Mouse (Mus musculus) heart, adult 11 months (tissue): ENCODE measurements at regions not wholly inside any gene's neighbourhood (a gene's known extent, or its start where the extent isn't known, plus 50 kb on each side); places are given as distances from the start of the nearest gene placed in this dataset.
"Not testable (repeated sequence)": the region's sequence is repeated elsewhere in the genome, so short reads cannot be mapped to it uniquely, and the experiment has no call there.

ENCODE experiments used
- DNase-seq: peaks from one replicate; pipeline ENCODE4 v3.0.0; 2022

GRCm38 (mm10) chr14:17055741-17056140 lies 236.8 kb upstream of the Rarb start:
- no peak for DNase-seq

DNA sequence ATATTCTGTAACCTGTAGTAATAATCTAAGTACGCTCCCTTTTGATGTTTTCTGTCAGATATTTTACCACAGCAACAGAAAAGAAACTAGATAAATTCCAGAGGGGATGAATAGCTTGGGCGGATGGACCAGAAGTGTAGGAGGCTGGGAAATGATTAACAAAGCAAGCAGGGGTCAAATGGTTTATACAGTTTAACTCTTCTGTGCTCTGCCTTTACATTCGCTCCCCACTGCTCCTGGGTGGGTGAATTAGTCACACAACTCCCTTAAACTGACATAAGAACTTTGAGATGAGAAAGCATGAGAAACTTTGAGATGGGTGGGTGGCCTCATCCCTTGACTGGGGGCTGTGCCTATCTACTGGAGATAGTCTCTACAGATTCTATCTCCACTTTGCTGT lies 235.4 kb upstream of the Rarb start:
- no peak for DNase-seq

DNA sequence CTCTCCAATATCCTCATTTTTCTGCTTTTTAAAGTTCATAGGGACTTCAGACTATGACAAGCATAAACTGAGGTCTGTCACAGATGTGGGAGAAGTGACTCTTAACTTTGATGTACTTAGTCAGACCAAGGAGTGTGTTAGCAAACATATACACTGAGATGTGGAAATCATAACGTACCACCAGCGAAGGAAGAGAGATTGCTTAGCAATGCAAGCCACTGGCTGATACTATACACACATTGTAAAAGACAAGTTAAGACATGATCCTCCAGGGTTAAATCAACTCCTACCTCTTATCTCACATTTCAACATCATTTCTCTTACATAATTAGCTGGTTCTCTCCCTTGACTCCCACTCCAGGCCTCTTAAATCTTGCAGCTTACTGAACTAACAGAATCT lies 227.9 kb upstream of the Rarb start:
- no peak for DNase-seq

DNA sequence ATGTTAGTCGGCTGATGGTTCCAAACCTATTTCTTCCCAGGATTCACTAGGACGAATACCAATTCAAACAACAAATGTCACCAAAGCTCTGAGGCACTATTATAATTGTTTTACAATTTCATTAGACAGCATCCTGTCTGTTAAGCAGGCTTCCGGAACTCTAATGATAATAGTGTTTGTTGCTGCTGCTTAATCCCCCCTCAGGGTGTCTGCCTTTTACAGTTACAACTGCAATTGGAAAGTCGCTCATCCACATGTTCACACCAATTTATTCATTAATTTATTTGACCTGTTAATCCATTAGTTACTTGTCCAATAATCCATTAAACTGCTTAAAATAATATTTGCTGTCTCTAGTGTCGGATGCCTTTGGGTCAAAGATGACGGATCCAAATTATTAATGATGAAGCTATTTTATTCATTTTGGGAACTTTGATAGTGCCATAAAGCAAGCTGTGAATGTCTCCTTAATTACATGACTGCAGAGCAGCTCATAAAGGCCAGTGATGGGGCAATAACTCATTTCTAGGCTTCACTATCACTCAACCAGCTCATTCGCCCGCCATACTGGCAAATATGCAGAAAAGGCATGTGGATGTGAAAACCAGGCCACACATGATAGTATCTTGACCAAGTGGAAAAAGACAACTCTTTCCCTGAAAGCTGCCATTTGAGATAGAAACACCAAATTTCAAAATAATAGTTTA lies 226.6 kb upstream of the Rarb start:
- no peak for DNase-seq

GRCm38 (mm10) chr14:17020603-17021356 lies 201.8 kb upstream of the Rarb start:
- DNase-seq, result no peak

DNA sequence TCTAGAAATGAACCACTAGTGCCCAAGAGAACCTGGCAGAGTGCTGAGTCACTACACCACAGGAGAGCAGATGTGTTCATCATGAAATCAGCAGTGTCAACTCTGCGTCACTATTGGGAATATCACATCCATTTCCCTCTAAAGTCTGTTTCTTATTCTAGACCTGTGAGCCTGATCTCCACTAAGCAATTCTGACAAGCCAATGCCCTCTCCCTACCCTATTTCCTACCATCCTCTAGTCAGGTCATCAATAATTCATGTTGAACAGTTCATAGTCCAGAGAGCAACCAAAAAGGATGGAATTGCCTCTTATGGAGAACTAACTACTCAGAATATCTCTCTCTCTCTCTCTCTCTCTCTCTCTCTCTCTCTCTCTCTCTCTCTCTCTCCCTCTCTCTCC lies 194.0 kb upstream of the Rarb start:
- no peak for DNase-seq

DNA sequence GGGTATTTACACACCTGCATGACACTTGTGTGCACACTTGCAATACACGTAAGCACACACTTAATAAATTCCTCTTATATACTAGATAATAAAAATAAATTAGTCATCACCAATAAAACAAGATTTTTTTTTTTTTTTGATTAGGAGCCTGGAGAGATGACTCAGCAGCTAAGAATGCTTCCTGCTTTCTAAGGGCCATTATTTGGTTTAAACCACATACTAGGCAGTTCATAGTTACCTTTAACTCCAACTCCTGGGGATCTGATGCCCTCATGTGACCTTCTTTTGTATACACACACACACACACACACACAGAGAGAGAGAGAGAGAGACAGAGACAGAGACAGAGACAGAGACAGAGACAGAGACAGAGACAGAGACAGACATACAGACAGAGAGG lies 193.2 kb upstream of the Rarb start:
- no peak for DNase-seq

DNA sequence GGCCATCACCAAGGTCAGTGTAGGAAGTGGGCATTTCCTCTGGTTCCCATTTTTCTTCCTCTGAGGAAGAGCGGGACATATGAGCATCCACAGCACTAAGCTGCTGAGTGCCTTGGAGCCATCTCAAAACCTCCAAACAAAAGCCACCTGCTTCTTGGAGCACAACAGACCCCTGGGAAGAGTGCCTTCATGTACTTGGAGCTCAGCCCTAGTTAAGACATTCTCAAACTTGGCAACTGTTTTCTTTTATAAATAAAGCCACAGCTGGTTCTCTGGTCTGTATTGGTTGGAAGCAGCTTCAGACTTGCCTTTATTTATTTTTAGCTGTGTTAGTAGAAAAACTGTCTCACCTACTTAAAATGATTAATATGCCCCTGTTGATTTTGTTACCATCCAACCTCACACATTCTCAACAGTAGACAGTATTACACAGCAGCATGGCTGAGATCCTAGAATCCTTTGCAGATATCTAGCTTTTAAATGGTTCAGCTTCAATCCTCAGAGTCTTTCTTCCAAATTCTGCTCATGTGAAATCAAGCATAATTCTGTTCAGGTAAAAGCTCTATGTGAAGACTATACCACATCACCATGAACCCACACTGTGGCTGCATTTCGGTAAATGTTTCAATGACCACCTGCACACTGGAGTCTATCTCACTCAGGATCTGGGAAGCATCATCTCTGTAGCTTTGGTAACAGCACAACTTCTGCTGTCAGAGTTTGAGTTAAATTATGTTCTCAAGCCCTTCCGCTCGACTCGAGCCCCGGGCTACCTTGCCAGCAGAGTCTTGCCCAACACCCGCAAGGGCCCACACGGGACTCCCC lies 186.4 kb upstream of the Rarb start:
- peak; percentile 95 for DNase-seq

- DNase-seq, result no peak
Measured at GRCm38 (mm10) chr14:17004714-17005113, 185.8 kb upstream of the Rarb start.

GRCm38 (mm10) chr14:16996716-16997115 lies 177.8 kb upstream of the Rarb start:
- no peak for DNase-seq

DNA sequence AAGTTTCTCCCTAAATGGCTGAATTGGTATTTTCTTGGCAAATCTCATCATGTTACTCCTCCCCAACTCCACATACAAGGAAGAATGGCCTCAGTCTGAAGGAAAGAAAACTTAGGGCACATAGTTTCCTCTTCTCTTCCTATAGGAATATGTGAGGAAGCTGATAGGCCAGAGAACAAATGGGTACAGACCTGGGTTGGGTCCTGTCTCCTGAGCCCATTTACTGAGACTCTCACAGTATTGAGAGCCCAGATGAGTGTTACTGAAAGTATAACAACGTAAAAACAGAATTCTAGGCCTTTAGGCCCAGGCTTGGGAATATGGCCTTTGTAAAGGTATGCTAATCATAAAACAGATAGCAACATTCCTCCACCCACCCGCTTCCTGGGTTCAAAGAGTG lies 152.0 kb upstream of the Rarb start:
- DNase-seq, result not testable (repeated sequence)

GRCm38 (mm10) chr14:16964717-16965391 lies 145.9 kb upstream of the Rarb start:
- no peak for DNase-seq

- no peak for DNase-seq
Measured at GRCm38 (mm10) chr14:16962216-16962826, 143.4 kb upstream of the Rarb start.

DNA sequence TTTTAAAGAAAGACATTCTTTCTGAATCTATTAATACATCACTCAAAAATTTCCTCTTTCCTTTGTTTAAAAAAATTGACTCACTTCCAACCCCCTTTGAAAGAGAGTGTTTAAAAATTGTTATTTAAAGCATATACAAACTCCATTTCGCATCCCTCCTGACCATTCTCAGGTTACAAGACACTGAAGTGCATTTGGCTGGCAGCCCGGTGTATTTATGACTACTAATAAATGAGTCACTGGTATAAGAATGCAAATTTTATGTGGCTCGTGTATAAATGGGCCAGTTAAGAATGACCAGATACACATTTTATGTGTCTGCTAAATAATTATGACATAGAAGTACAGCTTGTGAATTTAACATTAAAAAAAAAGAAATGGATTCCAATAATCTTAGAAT lies 138.8 kb upstream of the Rarb start:
- no peak for DNase-seq

DNA sequence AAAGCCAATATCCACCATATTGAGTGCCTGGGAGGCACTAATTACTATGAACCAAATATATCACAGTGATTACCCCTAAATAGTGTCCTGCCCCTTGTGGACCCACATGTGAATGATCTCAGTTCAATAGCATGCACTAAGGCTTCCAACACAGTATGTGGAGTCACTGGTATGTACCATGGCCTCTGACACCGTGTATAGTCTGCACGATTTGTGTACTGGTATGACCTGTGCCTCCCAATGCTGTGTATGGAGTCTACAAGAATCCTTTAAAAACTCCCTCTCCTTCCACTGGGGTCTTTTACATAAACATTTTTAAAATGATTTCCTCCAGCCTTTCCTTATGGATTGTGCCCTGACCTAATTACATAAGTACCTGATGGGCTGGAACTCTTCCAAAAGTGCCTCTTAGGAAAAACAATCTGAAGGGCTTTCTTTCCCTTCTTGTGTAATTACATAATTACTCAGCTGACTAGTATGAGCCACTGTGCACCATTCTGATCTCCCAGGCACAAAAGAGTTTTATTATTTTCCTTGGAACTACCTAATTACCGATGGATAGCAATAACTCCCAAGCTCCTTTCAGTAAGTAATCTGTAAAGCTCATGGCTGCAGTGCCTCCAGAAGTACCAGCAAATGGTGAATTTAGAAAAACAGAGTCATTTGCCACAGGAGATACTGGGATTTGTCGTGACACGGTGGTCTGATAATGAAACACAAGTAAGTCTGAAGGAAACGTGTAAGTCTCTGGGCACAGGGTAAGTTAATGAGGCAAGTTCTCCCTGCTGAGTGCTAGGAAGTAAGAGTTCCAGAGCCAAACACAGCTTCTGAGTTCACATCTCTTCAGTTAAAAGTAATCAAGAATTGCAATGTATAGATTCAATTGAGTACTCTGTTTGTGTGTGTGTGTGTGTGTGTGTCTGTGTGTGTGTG lies 135.8 kb upstream of the Rarb start:
- DNase-seq, result peak; percentile 66

DNA sequence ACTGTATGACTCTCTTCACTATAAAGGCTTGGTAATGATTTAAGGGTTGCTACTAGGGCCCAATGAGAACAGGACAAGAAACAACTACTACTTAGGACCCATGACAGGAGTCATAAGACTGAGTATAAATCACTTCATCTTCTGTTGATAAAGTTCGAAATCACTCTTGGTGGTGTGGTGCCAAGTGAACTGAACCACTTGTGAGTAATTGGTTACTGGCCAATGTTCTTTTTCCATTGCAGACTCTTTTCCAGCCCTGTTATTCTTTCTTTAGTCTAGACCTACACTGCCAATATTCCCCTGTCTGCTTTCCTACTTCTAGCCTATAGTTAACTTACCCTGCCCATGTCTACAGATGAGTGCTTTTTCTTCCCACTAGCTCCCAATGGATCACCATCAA lies 129.8 kb upstream of the Rarb start:
- no peak for DNase-seq

DNA sequence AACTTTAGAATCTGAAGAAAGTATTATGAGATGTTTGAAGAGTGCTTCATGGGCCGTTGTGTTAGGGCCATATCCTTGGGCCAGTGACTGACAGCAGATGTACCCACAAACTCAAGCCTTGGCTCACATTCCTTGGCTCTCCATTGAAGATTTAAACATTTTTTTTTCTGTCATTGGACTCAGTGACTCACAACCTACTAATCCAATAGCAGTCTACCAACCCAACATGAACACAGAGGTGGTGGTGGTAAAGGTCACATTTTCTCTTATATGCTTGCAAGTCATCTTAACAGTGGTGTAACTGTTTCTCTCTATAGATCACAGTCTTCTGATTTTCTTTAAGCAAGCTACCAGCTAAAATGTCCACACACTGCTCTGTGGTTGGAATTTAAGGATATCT lies 125.5 kb upstream of the Rarb start:
- no peak for DNase-seq

DNA sequence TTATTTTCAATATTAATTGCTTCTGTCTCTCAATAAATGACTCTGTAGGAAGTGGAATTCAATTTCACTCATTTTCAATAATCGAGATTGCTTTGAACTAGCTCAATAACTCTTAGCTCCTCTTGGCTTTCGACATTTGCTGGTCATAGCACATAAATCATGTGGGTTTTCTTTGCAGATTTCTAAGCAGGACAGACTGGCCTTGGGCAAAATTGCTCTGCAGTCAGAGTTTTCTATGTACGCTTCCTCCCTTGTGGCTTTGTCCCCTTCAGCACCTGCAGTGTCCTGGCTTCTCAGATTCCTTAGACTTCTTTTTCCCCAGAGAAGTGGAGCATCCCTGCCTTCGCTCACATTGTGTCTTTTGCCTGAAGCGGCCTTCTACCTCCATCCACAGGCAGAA lies 124.6 kb upstream of the Rarb start:
- no peak for DNase-seq

DNA sequence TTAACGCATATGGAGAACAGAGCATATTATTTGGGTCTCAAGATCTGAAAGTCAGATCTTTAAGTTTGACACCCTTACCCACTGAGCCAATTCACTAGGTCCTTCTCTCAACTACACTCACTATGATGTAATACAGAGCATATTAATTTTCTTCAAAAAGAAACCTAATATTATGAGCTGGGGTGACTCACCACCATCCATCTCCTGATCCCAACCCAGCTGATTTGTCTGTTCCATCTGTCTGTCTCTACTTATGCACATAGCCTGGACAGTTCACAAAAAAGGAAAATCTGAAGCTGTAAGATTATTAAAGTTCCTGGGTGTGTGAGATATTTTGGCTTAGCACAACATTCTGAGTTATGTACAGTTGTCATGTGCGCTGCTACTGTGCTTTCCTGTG lies 108.2 kb upstream of the Rarb start:
- DNase-seq, result no peak

GRCm38 (mm10) chr14:16901534-16902147 lies 82.7 kb upstream of the Rarb start:
- no peak for DNase-seq
